Mouse (Mus musculus) mature B cell (primary cell): ENCODE measurements around the gene Rhot1.
"Not testable (repeated sequence)": the region's sequence is repeated elsewhere in the genome, so short reads cannot be mapped to it uniquely, and the experiment has no call there.

ENCODE experiments used
- in situ Hi-C: fragments of 300-500 bp; cut with MboI; formaldehyde crosslinking; loops from 2 replicates; pipeline ENCODE4 v1.14.3; 2019

Gene Rhot1

DNA sequence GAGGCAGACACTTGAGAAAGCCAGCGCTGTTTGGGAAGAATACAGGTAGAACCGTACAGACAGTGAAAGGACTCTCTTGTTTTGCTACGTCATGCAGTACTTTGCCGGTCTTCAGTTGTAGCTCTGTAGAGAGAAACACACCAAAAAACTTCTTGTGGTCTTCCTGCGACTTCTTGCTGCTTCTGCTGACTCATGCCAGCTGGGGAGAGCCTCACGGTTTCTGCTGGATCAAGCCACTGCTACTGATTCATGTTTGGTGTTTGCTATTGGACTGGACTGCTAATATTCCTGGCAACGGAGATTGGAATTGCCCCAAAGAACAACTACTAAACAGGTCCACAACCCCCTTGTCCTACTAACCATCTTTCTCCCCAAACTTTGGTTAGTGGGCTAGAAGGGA lies 12.5 kb upstream of the Rhot1 start:
- in situ Hi-C loops = no loop called here

DNA sequence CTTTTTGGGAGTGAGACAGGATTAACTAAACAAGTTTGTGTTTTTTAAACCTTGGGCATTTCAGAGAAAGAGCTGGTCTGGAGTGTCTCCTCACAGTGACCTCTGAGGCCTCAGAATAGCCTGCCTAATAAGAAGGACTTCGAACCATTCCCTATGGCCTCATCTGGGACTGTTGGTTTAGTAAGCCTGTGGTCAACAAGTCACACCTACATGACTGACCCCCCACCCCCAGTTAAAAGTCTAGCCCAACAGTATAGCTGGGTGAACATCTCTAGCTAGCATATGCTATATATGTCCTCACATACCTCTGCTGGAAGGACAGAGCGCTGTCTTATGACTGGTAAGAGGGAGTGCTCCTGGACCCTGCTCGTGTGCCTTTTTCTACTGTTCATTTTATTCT lies 9.5 kb upstream of the Rhot1 start:
- in situ Hi-C loops = no loop called here

DNA sequence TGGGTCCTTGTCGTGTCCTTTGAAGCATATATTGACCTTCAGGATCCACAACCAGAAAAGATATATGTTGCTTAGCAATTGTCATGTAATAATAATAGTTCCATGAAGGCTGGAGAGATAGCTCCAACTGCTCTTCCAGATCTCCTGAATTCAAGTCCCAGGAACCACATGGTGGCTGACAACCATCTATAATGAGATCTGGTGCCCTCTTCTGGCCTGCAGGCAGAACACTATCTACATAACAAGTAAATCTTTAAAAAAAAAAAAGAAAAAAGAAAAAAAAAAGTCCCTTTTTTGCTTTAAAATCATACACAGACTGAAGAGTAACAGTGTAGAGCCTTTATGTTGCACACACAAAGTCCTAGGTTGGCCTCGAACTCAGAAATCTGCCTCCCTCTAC lies 9.0 kb upstream of the Rhot1 start:
- in situ Hi-C loops = no loop called here

DNA sequence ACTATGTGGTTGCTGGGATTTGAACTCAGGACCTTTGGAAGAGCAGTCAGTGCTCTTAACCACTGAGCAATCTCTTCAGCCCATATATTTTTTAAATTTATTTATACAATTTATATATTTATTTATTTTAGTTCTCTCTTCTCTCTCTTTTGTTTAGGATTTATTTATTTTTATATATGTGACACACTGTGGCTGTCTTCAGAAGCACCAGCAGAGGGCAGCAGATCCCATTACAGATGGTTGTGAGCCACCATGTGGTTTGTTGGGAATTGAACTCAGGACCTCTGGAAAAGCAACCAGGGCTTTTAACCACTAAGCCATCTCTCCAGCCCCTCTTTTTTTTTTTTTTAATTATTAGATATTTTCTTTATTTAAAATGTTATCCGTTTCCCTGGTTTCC lies 8.5 kb upstream of the Rhot1 start:
- in situ Hi-C loops = no loop called here

DNA sequence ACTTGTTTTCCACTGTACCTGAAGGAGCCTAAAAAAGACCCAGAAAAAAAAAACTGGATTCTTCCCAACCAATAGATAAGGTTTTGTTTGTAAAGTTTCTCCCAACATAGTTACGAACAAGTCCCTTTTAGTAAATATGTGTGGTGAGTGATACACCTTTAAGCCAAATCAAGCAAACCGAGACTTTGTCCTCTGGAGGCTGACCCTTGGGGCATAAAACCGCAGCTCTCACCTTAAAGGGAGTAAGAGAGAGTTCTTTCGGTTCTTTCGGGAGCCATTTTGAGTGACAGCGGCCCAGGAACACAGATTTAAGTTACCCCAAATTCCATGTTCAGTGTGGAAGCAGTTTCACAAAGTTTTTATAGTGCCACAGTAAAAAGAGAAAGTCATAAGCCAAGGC lies 6.5 kb upstream of the Rhot1 start:
- in situ Hi-C loops = no loop called here

DNA sequence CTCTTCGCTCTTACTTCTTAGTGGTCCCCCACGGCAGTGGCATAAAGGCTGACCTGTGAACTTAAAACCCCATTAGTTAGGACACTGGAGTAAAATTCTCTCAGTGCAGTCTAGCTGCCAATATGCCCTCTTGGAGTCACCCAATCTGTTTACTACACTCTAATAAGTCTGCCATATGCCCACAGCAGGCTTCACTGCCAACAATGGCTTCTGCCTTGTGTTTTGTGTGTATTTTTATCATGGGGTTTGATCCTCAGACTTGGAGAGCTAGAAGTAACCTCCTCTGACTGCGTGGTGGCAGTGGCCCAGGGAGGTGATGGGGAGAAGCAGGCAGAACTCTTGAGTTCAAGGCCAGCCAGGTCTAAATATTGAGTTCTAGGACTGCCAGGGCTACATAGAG lies 4.8 kb upstream of the Rhot1 start:
- in situ Hi-C loops = no loop called here

DNA sequence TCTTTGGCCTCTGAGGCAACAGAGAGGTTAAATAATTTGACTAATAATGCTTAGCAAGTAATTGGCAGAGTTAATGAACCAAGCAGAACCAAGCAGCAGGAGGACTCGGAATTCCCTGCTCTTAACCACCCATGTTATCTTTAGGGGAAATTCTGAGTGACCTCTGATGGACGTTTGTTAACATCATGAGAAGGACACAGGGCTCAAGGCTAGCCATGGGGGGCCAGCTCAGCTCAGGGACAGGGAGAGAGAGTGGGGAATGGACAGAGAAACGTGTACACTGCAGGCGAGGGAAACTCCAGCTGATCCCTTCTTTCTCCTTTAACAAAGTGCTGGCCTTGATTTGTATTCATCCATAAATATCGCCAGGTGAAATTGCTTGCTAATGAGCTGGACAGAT lies 3.9 kb upstream of the Rhot1 start:
- in situ Hi-C loops = no loop called here

DNA sequence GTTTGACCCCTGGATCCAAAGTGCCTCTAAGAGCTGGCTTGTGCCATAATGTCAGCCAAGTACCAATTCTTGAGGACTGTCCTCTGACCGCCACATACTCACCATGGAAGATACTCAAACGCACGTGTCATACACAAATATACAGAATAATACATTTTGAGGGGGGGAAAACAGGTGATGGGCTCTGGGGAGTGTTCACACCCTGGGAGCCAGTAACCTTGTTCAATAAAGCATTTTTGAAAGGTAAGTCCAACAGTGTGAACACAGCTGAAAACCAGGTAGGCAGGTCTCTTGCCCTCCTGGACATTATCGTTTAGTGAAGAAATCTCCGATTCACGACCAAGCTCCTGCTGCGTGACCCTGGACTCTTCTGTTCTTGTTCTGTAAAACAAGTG lies 357 bp upstream of the Rhot1 start:
- in situ Hi-C loops = no loop called here

DNA sequence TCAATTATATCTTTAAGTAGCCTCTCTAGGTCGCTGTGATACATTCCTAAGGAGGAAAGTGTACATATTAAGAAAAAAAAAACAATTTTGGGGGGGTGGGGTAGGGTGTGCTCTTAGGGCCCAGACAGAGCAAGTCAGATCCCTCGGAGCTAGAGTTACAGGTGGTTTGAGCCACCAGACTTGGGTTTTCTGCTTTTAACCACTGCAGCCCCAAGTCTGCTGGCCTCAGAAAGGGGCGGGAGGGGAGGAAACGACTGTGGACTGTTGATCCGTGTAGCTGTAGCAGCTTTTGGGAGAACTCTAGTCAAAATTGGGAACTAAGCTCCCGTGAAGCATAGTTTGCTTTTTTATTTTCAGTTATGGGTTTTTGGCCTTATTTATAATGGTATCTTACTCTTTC lies 1.5 kb downstream of the Rhot1 start:
- in situ Hi-C loops = no loop called here

DNA sequence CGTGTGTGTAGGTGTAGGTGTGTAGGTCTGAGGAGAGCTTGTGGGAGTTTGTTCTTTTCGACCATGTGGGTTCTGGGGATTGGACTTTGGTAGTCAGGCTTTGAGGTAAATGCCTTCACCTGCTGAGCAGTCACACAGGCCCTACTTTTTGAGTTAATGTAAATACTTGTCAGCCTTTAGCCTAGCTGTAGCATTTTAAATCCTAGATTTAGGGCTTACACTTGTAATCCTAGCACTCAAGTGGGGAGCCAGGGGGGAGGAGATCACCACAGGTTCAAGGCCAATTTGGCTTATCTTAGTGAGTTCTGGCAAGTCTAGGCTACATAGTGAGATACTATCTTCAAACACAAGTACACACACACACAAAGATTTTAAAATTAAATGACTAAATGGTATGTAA lies 3.5 kb downstream of the Rhot1 start:
- in situ Hi-C loops = no loop called here

DNA sequence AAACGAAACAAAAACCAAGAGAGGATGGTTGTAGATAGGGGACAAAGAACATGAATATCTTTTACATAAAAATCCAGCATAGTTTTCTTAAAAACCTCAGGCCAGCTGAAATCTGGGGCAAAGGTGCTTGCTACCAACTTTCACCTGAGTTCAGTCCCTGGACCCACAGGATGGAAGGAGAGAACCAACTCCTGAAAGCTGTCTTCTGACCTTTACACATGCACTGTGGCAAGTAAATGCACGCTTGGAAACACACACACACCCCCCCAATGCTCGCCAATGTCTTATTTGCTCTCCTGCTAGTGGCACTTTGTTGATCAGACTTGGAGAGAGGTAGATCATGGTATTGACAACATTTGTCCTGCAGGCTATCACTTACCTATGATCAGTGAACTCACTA lies 6.5 kb downstream of the Rhot1 start:
- in situ Hi-C loops = no loop called here

DNA sequence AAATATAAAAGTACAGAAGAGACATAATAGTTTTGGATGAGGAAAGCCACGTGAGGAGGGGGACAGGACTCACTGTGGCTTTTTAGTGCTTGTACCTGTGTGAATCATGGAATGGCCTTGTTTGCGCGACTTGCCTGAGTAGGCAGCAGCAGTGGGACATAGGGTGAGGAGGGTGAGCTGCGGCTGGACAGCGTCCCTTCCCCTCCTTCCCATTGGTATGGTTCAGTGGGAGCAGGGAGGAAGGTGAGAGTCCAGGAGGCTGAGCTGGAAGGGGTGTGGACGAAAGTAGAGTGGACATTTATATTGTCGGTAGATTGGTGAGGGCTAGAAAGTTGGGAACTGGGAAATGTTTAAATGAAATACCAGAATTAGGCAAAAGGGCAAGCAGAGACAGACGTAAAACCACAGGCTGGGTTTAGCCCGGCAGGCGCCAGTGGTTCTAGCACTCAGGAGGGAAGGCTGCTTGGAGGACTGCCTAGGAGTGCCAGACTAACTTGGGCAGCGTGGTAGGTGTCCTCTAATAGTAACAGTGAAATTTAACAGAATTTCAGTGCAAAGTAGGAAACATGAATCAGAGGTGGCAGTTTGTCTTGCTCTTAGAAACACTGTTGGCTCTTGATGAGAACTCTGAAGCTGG lies 10.0 kb downstream of the Rhot1 start:
- in situ Hi-C loops = no loop called here

DNA sequence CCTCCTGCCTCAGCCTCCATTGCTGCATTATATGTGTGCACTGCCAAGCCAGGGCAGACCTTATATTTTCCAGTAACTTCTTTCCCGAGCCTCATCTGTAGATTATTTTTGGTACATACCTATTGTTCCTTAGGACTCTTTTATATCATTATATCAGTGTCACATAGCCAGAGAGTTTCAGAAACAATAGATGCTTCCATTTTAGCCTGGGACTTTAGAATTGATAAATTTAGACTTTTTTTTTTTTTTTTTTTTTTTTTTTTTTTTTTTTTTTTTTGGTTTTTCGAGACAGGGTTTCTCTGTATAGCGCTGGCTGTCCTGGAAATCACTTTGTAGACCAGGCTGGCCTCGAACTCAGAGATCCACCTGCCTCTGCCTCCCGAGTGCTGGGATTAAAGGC lies 21.2 kb downstream of the Rhot1 start:
- in situ Hi-C loops = not testable (repeated sequence)

DNA sequence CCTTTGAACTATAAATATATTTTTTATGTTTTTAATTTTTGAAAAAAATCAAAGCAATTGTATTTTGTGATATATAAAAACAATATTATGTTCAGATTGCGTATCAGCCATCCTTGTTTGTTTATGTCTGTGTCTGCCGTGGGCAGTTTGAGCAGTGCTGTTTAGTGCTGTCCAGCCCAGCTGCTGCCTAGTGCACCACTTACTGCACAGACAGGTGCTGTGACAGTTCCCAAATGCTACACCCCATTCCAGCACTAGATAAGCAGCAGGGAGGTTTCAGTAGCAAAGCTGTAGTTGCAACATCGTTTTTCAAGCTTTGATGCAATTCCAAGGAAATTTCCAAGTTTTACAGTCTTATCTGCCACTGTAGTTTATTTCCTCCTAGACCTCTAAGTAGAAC lies 28.5 kb downstream of the Rhot1 start:
- in situ Hi-C loops = no loop called here

DNA sequence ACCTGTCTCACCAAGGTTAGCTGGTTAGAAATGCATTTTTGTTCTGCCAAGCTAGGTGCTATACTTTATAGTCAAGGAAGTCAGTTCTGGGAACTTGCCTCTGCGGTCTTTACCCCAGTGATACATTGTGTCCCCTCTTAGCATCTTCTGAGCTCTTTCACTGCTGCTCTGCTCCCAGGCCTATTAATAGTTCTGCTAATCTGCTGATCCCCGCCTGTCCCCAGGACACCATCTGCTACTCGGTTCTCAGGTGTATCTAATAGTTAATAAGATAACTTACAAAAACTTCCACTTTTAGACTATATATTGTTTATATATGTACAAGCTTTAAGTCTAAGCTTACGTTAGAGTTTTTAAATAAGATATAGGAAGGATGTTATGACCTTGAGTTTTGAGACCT lies 29.5 kb downstream of the Rhot1 start:
- in situ Hi-C loops = no loop called here

DNA sequence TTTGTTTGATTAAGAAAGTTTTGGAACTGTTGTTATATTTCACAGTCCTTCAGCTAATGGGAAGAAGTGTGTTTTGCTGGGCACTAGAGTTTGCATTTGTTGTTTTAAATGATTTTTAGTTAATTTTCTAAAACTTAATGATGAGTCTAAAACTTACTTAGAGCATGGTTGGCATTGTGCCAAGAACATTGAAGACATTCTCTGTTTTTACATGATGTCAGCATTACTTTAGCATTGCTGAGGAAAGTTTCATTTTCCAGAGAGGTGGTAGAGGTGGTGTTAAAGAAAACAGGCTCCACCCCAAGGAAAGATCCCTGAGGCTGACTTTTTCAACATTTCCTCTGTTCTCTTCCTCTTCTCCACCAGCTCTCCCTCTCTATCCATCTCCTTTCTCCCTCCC lies 38.2 kb downstream of the Rhot1 start:
- in situ Hi-C loops = no loop called here

DNA sequence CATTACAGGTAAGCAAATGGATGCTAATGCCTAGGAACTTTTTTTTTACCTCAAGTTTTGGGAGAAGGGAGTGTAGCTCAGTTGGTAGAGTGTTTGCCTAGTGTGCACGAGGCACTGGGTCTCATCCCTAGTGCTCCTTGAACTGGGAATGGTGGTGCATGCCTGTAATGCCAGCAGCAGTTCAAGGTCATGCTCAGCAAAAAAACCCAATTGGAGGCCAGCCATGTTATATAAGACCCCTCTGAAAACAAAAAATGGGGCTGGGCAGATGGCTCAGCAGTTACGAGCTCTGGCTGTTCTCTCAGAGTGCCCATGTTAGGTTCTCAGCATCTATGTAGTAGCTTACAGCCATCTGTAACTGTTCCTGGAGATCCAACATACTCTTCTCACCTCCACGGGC lies 39.7 kb downstream of the Rhot1 start:
- in situ Hi-C loops = no loop called here

DNA sequence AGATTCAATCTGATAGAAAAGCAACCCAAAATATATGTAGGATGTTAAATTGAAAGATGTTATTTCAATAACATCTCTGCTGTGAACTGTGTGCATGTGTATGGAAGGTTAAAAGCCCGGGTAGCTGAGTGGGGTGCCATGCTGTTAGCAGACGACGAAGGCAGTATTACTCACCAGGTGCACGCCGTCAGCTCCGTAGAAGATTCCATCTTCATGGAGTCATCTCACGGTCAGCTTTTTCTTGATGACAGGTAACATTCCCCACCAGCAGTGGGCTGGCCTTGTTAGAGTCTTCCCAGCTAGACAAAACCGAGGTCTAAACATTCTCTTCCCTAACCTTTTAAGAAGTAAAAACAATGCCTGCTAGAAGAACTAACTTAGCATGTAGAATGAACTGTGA lies 55.3 kb downstream of the Rhot1 start:
- in situ Hi-C loops = no loop called here

DNA sequence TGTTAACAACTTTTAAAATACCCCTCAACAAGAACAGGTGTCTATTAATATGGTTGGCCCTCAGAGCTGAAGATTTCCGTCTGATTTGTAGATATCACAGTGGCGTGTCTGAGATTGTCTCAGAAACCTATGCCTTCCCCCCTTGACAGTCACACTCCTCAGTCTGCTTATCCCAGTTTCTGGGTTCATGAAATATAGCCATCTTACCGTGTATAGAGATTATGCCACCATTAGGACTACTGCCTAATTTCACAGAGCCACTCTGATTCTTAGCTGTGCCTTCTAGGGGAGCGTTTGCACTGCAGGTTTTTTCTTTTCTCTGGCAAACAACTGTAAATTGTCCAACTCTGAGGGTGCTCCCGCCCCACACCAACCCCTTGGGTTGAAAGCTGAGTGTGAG lies 62.3 kb downstream of the Rhot1 start:
- in situ Hi-C loops = no loop called here

DNA sequence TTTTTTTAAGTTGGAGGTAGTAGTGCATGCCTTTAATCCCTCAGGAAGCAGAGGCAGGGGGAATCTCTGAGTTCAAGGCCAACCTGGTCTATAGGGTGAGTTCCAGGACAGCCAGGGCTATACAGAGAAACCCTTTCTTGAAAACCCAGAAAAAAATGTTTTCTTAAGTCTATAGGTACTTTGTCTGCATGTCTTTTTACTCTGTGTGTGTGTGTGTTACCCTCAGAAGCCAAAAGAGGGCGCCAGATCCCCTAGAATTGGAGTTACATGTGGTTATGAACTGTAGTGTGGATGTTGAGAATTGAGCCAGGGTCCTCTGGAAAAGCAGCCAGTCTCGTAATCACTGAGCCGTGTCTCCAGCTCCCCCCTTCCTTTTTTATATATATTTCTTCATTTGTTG lies 66.2 kb downstream of the Rhot1 start:
- in situ Hi-C loops = no loop called here

DNA sequence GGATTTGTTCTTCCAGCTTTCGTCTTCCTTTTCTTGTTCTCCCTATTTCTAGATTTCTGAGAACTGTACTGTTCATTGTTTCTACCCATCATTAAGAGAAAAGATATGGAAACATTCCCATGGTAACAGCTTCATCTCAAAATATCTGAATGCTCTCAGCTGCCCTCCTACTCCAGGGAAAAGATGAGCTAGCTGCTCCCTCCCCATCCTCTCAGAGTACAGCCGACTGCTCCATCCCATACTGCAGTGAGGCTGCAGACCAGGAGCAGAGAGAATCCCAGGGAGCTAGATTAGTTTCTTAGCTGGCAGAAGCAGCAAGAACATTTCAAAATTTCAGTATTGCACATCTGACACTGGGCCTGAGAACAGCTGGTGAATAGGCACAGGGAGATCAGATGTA lies 69.2 kb downstream of the Rhot1 start:
- in situ Hi-C loops = no loop called here

DNA sequence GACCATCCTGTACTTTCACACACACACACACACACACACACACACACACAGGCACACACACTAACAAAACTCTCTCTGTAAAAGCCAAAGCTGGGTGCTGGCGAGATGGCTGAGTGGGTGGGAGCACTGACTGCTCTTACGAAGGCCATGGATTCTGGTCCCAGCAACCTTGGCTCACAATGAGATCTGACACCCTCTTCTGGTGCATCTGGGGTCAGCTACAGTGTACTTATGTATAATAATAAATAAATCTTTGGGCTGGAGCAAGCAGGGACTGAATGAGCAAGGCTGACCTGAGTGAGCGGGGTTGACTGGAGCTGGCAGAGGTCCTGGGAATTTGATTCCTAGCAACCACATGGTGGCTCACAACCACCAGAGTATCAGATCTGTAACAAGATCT lies 75.0 kb downstream of the Rhot1 start:
- in situ Hi-C loops = no loop called here

DNA sequence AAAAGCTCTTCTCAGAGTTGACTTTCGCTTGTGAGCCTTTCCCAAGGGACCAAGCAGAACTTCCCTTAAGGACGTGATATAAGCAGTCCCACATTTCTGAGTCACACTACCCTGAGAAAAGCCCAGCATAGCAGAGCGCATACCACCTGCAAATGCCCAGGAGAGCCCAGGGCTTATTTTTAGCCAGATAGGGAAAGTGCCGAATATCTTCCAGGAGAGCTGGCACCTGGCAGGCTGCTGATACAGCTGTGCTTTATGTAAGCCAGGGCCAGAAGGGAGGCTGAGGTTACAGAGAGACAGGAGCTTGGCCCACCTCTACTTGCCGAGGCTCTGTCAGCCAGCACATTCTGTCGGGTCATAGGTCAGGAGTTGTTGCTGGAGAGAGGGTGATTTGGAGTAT lies 75.8 kb downstream of the Rhot1 start:
- in situ Hi-C loops = no loop called here

DNA sequence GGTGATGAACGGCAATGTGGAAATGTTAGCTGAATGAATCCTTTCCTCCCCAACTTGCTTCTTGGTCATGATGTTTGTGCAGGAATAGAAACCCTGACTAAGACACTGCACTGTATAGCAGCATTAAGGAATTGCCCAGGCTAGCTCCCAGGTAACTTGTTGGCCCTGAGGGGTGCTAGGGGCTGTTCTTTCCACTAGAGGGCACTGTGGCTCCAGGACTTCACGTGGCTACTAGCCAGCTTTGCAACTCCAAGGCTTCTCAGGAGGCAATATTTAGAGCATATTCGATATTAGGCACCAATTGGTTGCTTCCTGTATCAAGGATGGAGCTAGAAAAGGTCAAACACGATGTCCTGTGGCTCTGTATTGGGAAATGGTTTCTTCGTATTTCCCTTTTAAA lies 78.3 kb downstream of the Rhot1 start:
- in situ Hi-C loops = no loop called here
